In the genomic region with DNA sequence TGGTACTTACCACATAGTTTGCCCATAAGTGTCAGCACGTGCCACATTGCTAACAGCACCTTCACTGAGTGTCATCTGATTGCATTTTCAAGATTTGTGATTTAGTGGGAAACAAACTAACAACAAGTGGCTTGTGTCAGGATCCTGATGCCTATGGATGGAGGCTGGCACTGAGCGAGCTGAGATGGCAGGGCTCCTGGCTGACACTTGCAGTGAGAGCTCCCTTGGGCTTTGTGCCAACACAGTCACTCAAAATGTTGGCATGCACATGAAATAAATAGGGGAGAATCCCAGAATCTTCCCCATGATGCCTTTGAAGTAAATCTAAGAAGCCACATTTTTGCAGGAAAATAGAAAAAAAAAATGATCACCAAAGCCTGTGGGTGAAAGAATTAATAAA, we compare ENCODE assay signal across 34 mouse cellular contexts. TPM values are rescaled to one million over a fixed set of nuclear protein-coding genes. Genes with fewer than 3 reads are reported as not detected.
DNase-seq lines count a peak whose midpoint lies in the region; ATAC-seq and TF ChIP-seq lines count a peak whose summit lies in the region.
"Had no signal": no experiment of that assay in that cellular context is flagged by ENCODE, and none has a peak within 500 bp of the region (broad histone marks: within the 10 kb centered on the region; RNA-seq: fewer than 3 reads in every experiment).

No protein-coding gene starts in this region.

- DNase-seq in cerebellum, postnatal 10 days = peak; percentile 60 to 62
- no peak for DNase-seq in cerebellum, adult 11-12 months
- peak; percentile 50 for DNase-seq in forebrain, postnatal 0 days
- DNase-seq in midbrain, postnatal 0 days (ENCODE audit: low spot score) = peak; percentile 24
- no peak for DNase-seq in lung, postnatal 36 days
- DNase-seq: cerebellum, adult 11 months; gastrocnemius, adult 2 months; gastrocnemius, postnatal 36 days; heart, adult 18-20 months; heart, postnatal 4 days; kidney, adult 11 months; kidney, postnatal 36 days; liver, embryonic 13.5 days; lung, adult 18-20 months; lung, postnatal 14 days; right cerebral cortex, adult 18-20 months; spleen, adult 18-20 months; thymus, postnatal 14 days had no signal

- WGBS in forebrain, postnatal 0 days = 55% methylated on average over 2 of the region's 2 CpGs
- WGBS in forebrain, embryonic 12.5 days = 86% methylated on average over 2 of the region's 2 CpGs
- WGBS in midbrain, postnatal 0 days = 83% methylated on average over 2 of the region's 2 CpGs
- WGBS in midbrain, embryonic 13.5 days = 95% methylated on average over 2 of the region's 2 CpGs

- no peak overlapping the region for H3K4me2 ChIP-seq in forebrain, postnatal 0 days (ENCODE audit: low read depth)
- no peak overlapping the region for H3K4me2 ChIP-seq in forebrain, embryonic 12.5 days
- no peak overlapping the region for H3K4me2 ChIP-seq in midbrain, postnatal 0 days (ENCODE audit: low read depth, low read length, poor library complexity, severe bottlenecking)
- no peak overlapping the region for H3K4me2 ChIP-seq in midbrain, embryonic 13.5 days (replicated peaks)
- H3K4me2 ChIP-seq: heart, embryonic 12.5 days; hindbrain, embryonic 14.5 days; kidney, embryonic 15.5 days; limb, embryonic 15.5 days; liver, embryonic 13.5 days; neural tube, embryonic 12.5 days had no signal

- H3K9ac ChIP-seq in forebrain, postnatal 0 days = no peak overlapping the region
- H3K9ac ChIP-seq in forebrain, embryonic 12.5 days = no peak overlapping the region
- H3K9ac ChIP-seq in midbrain, postnatal 0 days (replicated peaks; ENCODE audit: low read length, poor library complexity, severe bottlenecking) = no peak overlapping the region
- H3K9ac ChIP-seq in midbrain, embryonic 13.5 days (replicated peaks) = no peak overlapping the region
- H3K9ac ChIP-seq: heart, embryonic 12.5 days; hindbrain, embryonic 14.5 days; kidney, embryonic 15.5 days; limb, embryonic 15.5 days; liver, embryonic 13.5 days; neural tube, embryonic 12.5 days had no signal

- H3K27ac ChIP-seq in forebrain, postnatal 0 days (ENCODE audit: low read depth, low read length) = no peak overlapping the region
- no peak overlapping the region for H3K27ac ChIP-seq in forebrain, embryonic 12.5 days
- no peak overlapping the region for H3K27ac ChIP-seq in midbrain, postnatal 0 days (ENCODE audit: low read depth, low read length)
- H3K27ac ChIP-seq in midbrain, embryonic 13.5 days = no peak overlapping the region
- H3K27ac ChIP-seq: gastrocnemius, adult 2 months; hindbrain, embryonic 14.5 days; kidney, embryonic 15.5 days; limb, embryonic 10.5 days; limb, embryonic 15.5 days; liver, embryonic 13.5 days; midbrain, embryonic 10.5 days; neural tube, embryonic 12.5 days had no signal

- H3K4me1 ChIP-seq in forebrain, postnatal 0 days (ENCODE audit: insufficient read depth) = no peaks in the 10 kb centered on the region
- H3K4me1 ChIP-seq in forebrain, embryonic 12.5 days = no peaks in the 10 kb centered on the region
- no peaks in the 10 kb centered on the region for H3K4me1 ChIP-seq in midbrain, postnatal 0 days (ENCODE audit: insufficient read depth, low read length)
- H3K4me1 ChIP-seq in midbrain, embryonic 13.5 days (replicated peaks) = no peaks in the 10 kb centered on the region
- H3K4me1 ChIP-seq: heart, embryonic 12.5 days; kidney, embryonic 15.5 days; limb, embryonic 10.5 days; limb, embryonic 15.5 days; liver, embryonic 13.5 days; midbrain, embryonic 10.5 days; neural tube, embryonic 12.5 days had no signal

- H3K4me3 ChIP-seq in forebrain, postnatal 0 days (ENCODE audit: low read depth, low read length) = no peak overlapping the region
- H3K4me3 ChIP-seq in forebrain, embryonic 12.5 days (replicated peaks) = no peak overlapping the region
- H3K4me3 ChIP-seq in midbrain, postnatal 0 days (ENCODE audit: low read depth, low read length) = no peak overlapping the region
- no peak overlapping the region for H3K4me3 ChIP-seq in midbrain, embryonic 13.5 days (replicated peaks)
- H3K4me3 ChIP-seq: gastrocnemius, adult 2 months; heart, embryonic 12.5 days; kidney, embryonic 15.5 days; limb, embryonic 10.5 days; limb, embryonic 15.5 days; liver, embryonic 13.5 days; midbrain, embryonic 10.5 days; myocyte; neural tube, embryonic 12.5 days had no signal

- TF ChIP-seq CTCF in forebrain, postnatal 0 days (IDR thresholded peaks at IDR 0.05; ENCODE audit: low read depth) = no peak
- TF ChIP-seq CTCF in midbrain, postnatal 0 days (IDR thresholded peaks at IDR 0.05) = no peak

- peak; percentile 51 for ATAC-seq in forebrain, postnatal 0 days
- ATAC-seq in forebrain, embryonic 12.5 days (ENCODE audit: low FRiP score) = no peak
- no peak for ATAC-seq in midbrain, postnatal 0 days (ENCODE audit: low FRiP score)
- ATAC-seq in midbrain, embryonic 13.5 days = no peak
- ATAC-seq: CD4-positive, CD25-positive, alpha-beta regulatory T cell, adult 4 months; inflammation-experienced regulatory T-cells, adult 6 months; midbrain, embryonic 16.5 days had no signal

- H3K27me3 ChIP-seq in forebrain, postnatal 0 days (ENCODE audit: insufficient read depth, low read length) = no peaks in the 10 kb centered on the region
- no peaks in the 10 kb centered on the region for H3K27me3 ChIP-seq in forebrain, embryonic 12.5 days
- H3K27me3 ChIP-seq in midbrain, postnatal 0 days (ENCODE audit: insufficient read depth, low read length) = no peaks in the 10 kb centered on the region
- no peaks in the 10 kb centered on the region for H3K27me3 ChIP-seq in midbrain, embryonic 13.5 days
- H3K27me3 ChIP-seq: heart, embryonic 12.5 days; kidney, embryonic 15.5 days; limb, embryonic 15.5 days; liver, embryonic 13.5 days; neural tube, embryonic 12.5 days had no signal

- no peaks in the 10 kb centered on the region for H3K36me3 ChIP-seq in forebrain, postnatal 0 days (ENCODE audit: insufficient read depth)
- no peaks in the 10 kb centered on the region; the same call in 1 of the 2 replicates for H3K36me3 ChIP-seq in forebrain, embryonic 12.5 days (replicated peaks)
- H3K36me3 ChIP-seq in midbrain, postnatal 0 days (ENCODE audit: insufficient read depth, low read length) = no peaks in the 10 kb centered on the region
- no peaks in the 10 kb centered on the region for H3K36me3 ChIP-seq in midbrain, embryonic 13.5 days
- H3K36me3 ChIP-seq: limb, embryonic 15.5 days; neural tube, embryonic 12.5 days had no signal

- no peaks in the 10 kb centered on the region for H3K9me3 ChIP-seq in forebrain, postnatal 0 days (ENCODE audit: low read length)
- H3K9me3 ChIP-seq in forebrain, embryonic 12.5 days = no peaks in the 10 kb centered on the region
- no peaks in the 10 kb centered on the region for H3K9me3 ChIP-seq in midbrain, postnatal 0 days (ENCODE audit: low read length)
- no peaks in the 10 kb centered on the region for H3K9me3 ChIP-seq in midbrain, embryonic 13.5 days
- H3K9me3 ChIP-seq: heart, embryonic 12.5 days; kidney, embryonic 15.5 days; limb, embryonic 10.5 days; limb, embryonic 15.5 days; liver, embryonic 13.5 days; midbrain, embryonic 10.5 days; neural tube, embryonic 12.5 days had no signal

RNA-seq across cellular contexts. Expression of gene Pmch, which starts 22.4 kb away (rescaled TPM):
- 16.7 and 24.4 TPM in 2 replicates for total RNA-seq in forebrain, postnatal 0 days (2014; rRNA removed)
- polyA plus RNA-seq in forebrain, postnatal 0 days (2015; fragmentation: Nextera tagmentation; extraction: Ambion mirVana) = 18.9 and 45.7 TPM in 2 replicates
- 5.2 and 12.4 TPM in 2 replicates for polyA plus RNA-seq in forebrain, embryonic 12.5 days (2016; fragmentation: Nextera tagmentation; extraction: Ambion mirVana)
- 1.9 and 5.0 TPM in 2 replicates for total RNA-seq in midbrain, postnatal 0 days (2014; rRNA removed)
- polyA plus RNA-seq in midbrain, postnatal 0 days (2015; fragmentation: Nextera tagmentation; extraction: Ambion mirVana) = 33.3 and 69.0 TPM in 2 replicates
- polyA plus RNA-seq in midbrain, embryonic 13.5 days (2015; fragmentation: Nextera tagmentation; extraction: Ambion mirVana) = 12.2 and 43.4 TPM in 2 replicates
- total RNA-seq: gastrocnemius, adult 2 months; gastrocnemius, postnatal 36 days; heart, adult 18-20 months; heart, postnatal 4 days; layer of hippocampus, postnatal 25 days; megakaryocyte progenitor cell, adult 5-6 weeks had no signal
- polyA plus RNA-seq: CD4-positive, CD25-positive, alpha-beta regulatory T cell, adult 4 months; neural tube, embryonic 12.5 days; urinary bladder, adult 2 months had no signal

RNA-seq across cellular contexts. Expression of gene Parpbp, which starts 33.5 kb away (rescaled TPM):
- total RNA-seq in forebrain, postnatal 0 days (2014; rRNA removed) = 3.5 and 6.9 TPM in 2 replicates
- polyA plus RNA-seq in forebrain, postnatal 0 days (2015; fragmentation: Nextera tagmentation; extraction: Ambion mirVana) = 1.1 and 1.4 TPM in 2 replicates
- 13.2 and 14.9 TPM in 2 replicates for polyA plus RNA-seq in forebrain, embryonic 12.5 days (2016; fragmentation: Nextera tagmentation; extraction: Ambion mirVana)
- total RNA-seq in midbrain, postnatal 0 days (2014; rRNA removed) = 2.1 and 7.7 TPM in 2 replicates
- 0.83 and 1.0 TPM in 2 replicates for polyA plus RNA-seq in midbrain, postnatal 0 days (2015; fragmentation: Nextera tagmentation; extraction: Ambion mirVana)
- polyA plus RNA-seq in midbrain, embryonic 13.5 days (2015; fragmentation: Nextera tagmentation; extraction: Ambion mirVana) = 4.9 and 5.8 TPM in 2 replicates
- total RNA-seq: gastrocnemius, adult 2 months had no signal

RNA-seq across cellular contexts. Expression of gene Nup37, which starts 33.5 kb away (rescaled TPM):
- 15.5 and 18.4 TPM in 2 replicates for total RNA-seq in forebrain, postnatal 0 days (2014; rRNA removed)
- polyA plus RNA-seq in forebrain, postnatal 0 days (2015; fragmentation: Nextera tagmentation; extraction: Ambion mirVana) = 18.1 and 19.1 TPM in 2 replicates
- 81.4 and 86.9 TPM in 2 replicates for polyA plus RNA-seq in forebrain, embryonic 12.5 days (2016; fragmentation: Nextera tagmentation; extraction: Ambion mirVana)
- 11.5 and 16.3 TPM in 2 replicates for total RNA-seq in midbrain, postnatal 0 days (2014; rRNA removed)
- polyA plus RNA-seq in midbrain, postnatal 0 days (2015; fragmentation: Nextera tagmentation; extraction: Ambion mirVana) = 12.6 and 15.9 TPM in 2 replicates
- polyA plus RNA-seq in midbrain, embryonic 13.5 days (2015; fragmentation: Nextera tagmentation; extraction: Ambion mirVana) = 43.8 and 43.9 TPM in 2 replicates

Comparison
In these comparisons a context has a peak if more than half of its experiments do, and no peak if none do; other contexts are left out.
1. DNase-seq: peak in cerebellum, postnatal 10 days (2 of 2), forebrain, postnatal 0 days (single experiment) and midbrain, postnatal 0 days (single experiment); none in cerebellum, adult 11-12 months (single experiment) and lung, postnatal 36 days (single experiment).